Mouse (Mus musculus): ENCODE measurements around the gene Creg1.
A peak's percentile ranks its signal among the peaks of the same experiment; 100 is the strongest.

Creg1 gene

GRCm38 (mm10) chr1:165789963-165790362 lies 26.4 kb downstream of the Creg1 start:
- peak; percentile 55 for DNase-seq

DNA sequence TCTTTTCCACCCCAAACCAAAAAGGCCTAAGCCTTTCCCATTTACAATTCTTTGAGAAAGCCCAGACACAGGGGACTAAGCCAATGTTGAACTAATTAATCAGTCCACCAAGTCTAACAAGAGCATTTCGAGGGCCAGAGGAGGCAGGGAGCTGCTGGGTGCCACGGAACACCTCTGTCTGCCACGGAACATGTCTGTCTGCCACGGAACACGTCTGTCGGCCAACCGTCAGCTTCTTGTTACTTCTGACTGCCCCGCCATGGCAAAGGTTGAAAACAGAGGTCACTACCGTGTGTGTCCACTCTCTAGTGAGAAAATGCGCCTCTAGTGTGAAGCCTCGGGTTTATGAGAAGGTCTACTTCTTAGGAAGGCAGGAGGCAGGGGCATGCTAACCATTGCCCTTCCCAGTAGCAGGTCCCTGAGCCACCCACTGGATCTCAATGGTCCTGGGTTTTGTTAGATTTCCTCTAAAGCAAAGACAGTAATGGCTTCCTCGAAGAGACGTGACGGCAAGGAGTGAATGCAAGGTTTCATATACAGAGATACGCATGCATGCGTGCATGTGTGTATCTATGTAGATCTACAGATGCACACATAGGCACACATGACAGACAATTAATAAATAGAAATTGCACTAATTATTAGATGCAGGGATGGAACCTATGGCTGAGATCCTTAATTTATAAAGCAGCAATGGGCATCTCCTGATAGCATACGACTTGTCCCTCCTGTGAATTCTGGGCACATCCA lies 27.1 kb downstream of the Creg1 start:
- no peak for DNase-seq

- no peak for DNase-seq
Measured at GRCm38 (mm10) chr1:165791411-165791810, 27.9 kb downstream of the Creg1 start.

GRCm38 (mm10) chr1:165801709-165802310 lies 38.3 kb downstream of the Creg1 start:
- peak; percentile 79 for DNase-seq

DNA sequence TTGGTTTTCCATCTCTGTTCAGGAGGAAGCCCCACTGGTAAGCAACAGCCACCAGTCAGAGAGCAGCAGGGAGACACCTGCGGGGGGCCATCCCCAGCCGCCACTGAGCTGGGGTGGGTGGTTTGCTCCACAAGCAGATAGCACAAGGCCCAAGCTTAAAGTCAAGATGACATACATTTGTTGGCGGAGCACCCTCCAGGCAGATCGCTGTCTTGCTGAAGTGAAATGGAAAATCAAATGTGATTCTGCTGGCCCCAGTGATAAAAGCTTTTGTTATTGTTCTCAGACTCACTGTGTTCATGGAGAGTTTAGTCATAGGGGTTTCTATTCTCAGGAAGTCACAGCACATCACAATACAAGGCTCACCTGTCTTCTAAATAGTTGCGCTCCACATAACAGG lies 39.6 kb downstream of the Creg1 start:
- peak; percentile 82 for DNase-seq

- DNase-seq, result no peak
Measured at GRCm38 (mm10) chr1:165804133-165804532, 40.6 kb downstream of the Creg1 start.

GRCm38 (mm10) chr1:165810633-165811032 lies 47.1 kb downstream of the Creg1 start:
- no peak for DNase-seq

DNA sequence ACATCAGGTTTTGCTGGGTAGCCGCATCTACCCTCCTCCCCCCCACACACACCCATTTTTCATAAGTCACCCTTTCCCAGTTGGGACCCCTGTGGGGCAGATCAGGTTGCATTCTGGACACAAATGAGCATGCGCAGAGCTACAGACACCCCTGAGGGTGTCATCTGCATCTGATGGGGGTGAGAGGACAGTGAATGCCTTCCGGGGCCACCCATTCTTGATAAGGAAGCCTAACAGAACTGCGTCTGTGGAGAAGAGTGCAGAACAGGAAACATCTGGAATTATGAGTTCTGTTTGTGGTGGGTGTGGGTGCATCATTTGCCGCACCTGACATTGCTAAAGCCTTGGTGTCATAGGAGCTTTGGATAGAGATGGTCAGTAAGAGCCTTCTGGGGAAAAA lies 47.6 kb downstream of the Creg1 start:
- DNase-seq, result peak; percentile 43

GRCm38 (mm10) chr1:165812775-165813174 lies 49.2 kb downstream of the Creg1 start:
- peak; percentile 52 for DNase-seq

- peak; percentile 63 for DNase-seq
Measured at GRCm38 (mm10) chr1:165814116-165814515, 50.6 kb downstream of the Creg1 start.

- no peak for DNase-seq
Measured at GRCm38 (mm10) chr1:165814521-165815278, 51.2 kb downstream of the Creg1 start.

GRCm38 (mm10) chr1:165816391-165816790 lies 52.8 kb downstream of the Creg1 start:
- DNase-seq, result peak; percentile 56

- DNase-seq, result no peak
Measured at GRCm38 (mm10) chr1:165817264-165817663, 53.7 kb downstream of the Creg1 start.

- no peak for DNase-seq
Measured at GRCm38 (mm10) chr1:165818145-165818860, 54.8 kb downstream of the Creg1 start.

- DNase-seq, result no peak
Measured at GRCm38 (mm10) chr1:165819147-165819546, 55.6 kb downstream of the Creg1 start.

GRCm38 (mm10) chr1:165822031-165822430 lies 58.5 kb downstream of the Creg1 start:
- DNase-seq, result no peak

Data from thymus, postnatal 25 days (tissue).